Mouse (Mus musculus): ENCODE measurements around the gene Dcdc2a. TPM values are rescaled to one million over a fixed set of nuclear protein-coding genes. Genes with fewer than 3 reads are reported as not detected.

The Dcdc2a gene
- total RNA-seq (2021), result under 1 TPM in 1 of 2 experiments, not detected in 1; 0.14 TPM

DNA sequence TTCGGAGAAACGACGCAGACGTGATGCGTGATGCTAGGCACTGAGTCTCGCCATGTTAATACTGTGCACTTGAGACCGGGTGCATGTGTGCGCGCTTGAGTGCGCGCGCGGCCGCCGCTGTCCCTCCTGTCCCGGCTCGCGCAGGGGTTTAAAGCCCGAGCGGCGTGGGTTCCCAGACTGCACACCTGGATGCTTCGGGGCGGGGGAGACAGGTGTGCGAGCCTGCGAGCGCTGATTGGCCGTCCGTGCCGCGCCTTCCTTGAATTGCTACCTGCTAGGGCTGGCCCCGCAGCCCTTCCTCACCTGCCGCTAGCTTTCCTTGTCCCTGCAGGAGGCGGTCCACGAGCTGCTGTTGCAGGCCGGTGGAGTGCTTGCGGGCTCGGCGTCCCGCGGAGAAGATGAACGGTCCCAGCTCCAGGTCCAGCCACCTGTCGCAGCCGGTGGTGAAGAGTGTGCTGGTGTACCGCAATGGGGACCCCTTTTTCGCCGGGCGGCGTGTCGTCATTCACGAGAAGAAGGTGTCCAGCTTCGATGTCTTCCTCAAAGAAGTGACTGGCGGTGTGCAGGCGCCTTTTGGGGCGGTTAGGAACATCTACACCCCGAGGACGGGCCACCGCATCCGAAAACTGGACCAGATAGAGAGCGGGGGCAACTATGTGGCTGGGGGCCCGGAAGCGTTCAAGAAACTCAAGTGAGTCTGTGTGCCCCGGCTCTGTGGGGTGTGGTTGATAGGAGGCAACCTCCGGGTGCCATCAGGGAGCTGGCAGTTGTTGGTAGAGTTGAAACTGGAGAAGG is at the start of gene Dcdc2a:
Gene Dcdc2a (plus strand): TSS at position 132 of the 795 bp plus-strand sequence.
- peak; percentile 3 to 9 for DNase-seq
- intact Hi-C loops (cut with DNase I), result no loop called here

DNA sequence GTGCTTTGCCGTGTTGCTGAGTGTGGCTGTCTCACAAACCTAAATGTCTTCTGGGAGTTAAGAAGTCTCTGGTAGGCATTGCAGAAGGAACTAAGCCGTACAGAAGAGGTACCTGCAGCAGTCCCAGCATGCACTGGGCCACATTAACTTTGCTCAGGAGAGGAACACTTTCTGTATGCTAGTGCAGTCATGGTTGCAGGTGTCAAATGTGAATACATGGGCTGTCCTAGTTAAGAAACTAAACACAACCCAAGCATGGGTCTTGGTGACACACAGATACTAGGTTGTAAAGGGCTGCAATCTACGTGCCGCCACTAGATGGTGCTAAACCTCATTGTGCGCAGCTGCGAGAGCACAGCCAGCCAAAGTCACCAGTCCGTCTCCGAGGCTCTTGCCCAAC is 48.7 kb upstream of the Dcdc2a start:
- DNase-seq, result peak; percentile 47 to 62
- intact Hi-C loops (cut with DNase I), result no loop called here

DNA sequence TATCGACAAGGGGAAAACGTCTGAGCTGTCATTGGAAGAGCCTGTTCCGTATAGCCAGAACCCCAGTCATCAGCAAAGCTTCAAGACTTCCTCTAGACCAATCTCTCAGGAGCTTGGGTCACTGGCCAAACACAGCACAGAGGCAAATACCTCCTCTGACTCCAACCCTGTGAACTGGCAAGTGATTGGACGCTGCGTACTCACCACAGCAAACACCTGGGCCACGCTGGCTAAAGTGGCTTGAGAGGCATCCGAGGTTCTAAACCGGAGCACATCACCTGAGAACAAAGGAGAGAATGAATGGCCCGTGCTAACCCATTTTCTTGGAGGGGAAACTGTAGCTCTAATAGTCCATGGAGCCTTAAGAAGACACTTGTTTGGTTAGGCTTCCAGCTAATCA is 37.5 kb upstream of the Dcdc2a start:
- intact Hi-C loops (cut with DNase I), result no loop called here
- DNase-seq, result no peak

DNA sequence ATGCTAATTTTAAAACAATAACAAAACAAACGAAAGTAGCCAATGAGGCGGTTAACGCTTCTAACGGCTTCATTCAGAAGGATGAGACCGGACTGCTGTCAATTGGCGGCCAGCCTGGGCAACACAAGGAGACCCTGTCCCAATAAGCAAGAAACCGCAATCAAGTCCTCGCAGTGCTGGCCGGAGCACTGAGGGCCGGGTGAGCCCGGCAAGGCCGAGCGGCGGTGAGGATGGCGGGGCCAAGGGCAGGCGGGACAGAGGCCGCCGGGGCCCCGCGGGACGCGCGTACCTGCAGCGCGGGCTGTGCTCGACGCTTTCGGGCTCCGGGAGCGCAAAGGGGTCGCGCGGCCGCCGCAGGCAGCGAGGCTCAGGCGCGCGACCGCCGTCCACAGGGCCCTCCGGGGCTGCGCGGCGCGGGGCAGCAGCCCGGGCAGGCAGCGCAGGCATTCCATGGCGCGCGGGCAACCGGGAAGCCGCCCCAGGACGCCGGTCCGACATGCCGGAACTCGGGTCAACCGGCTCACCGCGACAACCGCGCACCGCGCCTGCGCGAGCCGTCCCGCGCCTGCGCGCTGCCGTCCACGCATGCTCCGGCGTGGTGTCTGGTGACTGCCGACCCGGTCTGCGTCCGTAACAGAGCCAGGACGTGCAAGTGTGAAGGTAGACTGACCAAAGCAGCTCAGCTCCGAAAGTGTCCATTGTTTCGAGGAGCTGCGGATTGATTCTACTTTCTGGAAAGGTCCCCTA is 35.8 kb upstream of the Dcdc2a start, which contains the start of gene Mrs2:
Gene Mrs2 (minus strand): TSS at position 587 of the 747 bp plus-strand sequence.
- peak; percentile 92 to 93 for DNase-seq
- intact Hi-C loops (cut with DNase I), result no loop called here

DNA sequence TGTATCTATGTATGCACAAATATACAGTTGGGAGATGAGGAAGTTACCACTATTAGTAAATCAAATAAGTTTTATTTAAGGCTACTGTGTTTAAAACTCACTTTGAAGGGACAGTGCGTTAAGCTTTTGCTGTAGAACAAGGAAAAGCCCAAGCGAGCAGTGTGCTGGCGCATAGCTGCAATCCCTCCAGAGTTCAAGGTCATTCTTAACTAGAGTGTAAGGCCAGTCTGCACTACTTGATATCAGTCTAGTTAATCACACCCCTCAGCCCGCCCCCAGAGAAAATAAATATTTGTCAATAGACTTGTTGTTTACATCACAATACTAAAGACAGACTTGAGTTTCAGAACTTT is 35.3 kb upstream of the Dcdc2a start:
- no peak for DNase-seq
- intact Hi-C loops (cut with DNase I), result no loop called here

DNA sequence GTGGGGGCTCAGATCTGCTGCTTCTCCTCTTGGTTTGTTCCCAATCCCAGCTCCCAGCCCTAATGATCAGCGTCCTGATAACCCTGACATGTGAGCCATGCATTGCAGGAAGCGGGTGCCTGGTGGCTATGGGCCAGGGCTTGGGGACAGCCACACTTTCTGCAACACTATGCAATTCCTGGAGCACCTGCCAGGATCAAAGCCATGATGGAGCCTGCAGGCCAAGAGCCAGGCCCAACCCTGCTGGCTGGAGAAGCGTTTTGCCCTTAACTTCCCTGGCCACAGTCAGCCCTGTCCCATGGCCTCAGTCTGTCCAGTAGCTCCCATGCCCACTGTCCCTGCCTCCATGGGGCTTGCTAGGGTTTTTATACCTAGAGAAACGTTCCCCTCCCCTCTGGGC is 33.4 kb upstream of the Dcdc2a start:
- no peak for DNase-seq
- intact Hi-C loops (cut with DNase I), result no loop called here

DNA sequence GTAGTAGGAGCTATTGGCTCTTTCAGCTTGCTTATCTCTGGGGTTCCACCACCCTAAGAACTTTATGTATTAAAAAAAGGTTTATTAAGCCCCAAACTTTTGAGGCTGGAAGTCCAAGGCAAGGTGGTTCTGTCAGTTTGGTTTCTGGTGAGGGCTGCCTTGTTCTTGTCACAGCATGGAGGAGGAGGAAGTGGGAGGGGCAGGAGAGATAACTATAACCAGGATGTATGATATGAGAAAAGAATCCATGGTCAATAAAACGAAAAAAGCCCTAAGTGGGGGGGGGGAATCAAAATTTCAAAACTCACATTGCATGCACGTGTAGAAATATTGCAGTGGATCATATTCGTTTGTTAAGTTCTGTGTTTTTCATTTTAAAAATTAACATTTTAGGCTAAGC is 32.7 kb upstream of the Dcdc2a start:
- intact Hi-C loops (cut with DNase I), result no loop called here
- DNase-seq, result no peak

DNA sequence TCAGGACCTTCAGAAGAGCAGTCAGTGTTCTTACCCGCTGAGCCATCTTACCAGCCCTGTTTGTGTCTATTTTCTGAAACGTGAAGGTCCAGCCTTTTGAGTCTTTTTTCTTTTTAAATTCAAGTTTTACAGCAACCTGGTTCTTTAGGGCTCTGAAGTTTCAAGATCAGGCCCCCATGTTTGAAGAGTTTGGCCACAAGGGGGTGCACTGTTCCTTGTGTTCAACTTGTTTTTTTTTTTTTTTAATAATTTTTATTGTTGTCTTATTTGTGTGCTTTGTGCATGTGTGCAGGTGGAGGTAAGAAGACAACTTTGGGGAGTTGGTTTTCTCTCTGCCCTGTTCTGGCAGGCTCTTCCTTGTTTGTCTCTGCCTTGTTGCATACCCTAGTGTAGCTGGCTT is 31.1 kb upstream of the Dcdc2a start:
- peak in 1 of 2 experiments; percentile 64 for DNase-seq
- intact Hi-C loops (cut with DNase I), result loop anchor here (1.0 kb wide), 1 partner anchor 92 kb away; no protein-coding TSS in a partner anchor

DNA sequence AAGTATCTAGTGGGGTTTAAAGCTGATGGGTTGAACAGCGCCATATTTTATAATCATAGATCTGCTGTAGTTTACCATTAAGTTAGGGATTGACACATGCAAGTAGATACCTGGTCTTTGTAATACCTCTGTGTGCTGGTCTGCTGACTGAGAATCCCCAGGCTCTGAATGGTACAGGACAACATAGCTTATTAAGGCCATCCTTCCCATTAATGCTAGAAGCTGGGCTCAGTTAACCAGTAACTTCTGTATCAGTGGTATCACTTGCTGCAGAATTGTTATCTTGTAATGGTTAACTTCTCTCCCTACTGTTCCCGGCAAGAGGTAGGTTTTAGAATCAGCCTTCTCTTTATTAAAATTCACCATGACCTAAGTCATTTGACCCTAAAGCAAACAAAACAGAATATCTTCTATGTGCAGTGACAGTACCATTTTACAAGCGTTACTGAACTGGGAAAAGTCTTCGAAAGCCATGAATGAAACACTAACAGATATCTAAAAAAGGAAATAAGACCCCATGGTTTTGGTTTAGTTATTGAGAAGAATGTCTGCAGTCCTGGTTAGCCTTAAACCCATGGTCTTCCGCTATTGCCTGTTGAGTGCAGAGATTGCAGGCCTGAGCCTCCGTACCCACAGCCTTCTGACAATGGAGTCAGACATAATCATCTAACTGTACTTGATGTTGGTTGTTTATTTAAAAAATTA is 29.2 kb upstream of the Dcdc2a start:
- intact Hi-C loops (cut with DNase I), result no loop called here
- DNase-seq, result no peak

DNA sequence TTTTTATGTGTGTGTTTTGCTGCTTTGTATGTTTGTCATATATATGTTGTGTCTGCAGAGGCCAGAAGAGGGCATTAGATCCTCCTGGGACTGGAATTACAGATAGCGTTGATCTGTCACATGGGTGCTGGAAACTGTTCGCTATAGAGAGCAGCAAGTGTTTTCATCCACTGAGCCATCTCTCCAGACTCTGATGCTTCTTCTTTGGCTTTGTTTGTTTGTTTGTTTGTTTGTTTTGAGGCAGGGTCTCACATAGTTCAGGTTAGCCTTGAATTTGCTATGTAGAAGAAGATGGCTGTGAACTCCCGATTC is 28.7 kb upstream of the Dcdc2a start:
- no peak for DNase-seq
- intact Hi-C loops (cut with DNase I), result no loop called here

DNA sequence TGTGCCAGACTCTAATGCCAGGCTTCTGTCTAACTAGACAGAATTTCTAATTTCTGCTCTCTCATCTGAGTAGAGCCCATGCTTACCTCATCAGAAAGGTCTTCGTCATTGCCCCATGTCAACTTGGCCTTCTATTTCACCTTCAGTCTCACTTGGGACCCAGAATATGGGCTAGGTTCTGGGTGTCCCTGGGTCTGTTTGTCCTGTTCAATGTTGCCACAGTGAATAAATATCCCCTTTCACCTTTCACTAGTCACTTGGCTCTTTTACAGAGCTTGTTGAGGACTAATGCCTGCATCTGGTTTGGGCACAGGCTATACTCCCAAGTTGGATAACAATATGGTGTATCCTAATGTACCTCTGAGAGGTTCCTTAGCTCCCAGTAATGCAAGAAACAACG is 16.3 kb upstream of the Dcdc2a start:
- intact Hi-C loops (cut with DNase I), result no loop called here
- no peak for DNase-seq

DNA sequence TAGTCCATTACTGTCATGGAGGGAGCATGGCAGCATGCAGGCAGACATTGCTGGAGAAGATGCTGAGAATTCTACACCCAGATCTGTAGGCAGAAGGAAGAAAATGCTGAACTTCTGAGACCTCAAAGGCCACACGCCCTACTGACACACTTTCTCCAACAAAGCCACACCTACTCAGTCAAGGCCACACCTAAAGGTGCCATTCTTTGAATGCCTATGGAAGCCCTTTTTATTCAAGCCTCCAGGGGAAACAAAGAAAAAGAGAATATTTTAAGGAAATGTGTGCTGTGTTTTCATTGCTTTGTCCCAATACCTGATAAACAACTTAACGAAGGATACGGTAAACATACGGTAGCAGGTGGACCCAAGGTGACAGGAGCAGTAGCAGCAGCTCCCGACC is 3.1 kb upstream of the Dcdc2a start:
- intact Hi-C loops (cut with DNase I), result no loop called here

DNA sequence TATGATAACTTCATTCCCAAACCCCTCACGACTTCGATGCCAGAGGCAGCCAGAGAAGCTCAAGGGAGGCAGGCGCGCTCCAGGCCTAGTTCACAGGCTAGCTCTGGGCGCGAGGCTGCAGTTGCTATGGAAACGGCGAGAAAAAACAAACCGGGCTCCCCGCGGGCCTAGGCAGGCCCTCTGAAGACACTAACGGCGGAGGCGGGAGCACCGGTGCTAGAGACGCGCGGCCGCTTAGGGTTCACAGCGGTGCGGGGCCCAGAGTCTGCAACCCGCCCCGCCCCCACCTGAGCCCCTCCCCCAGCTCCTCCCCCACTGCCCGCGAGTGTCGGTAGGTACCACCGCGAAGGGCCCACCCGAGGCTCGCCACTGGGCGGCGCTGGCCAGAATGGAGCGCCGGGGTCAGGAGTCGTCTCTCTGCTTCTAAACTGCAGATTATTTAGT is 671 bp upstream of the Dcdc2a start:
- peak; percentile 43 to 53 for DNase-seq
- intact Hi-C loops (cut with DNase I), result no loop called here

More for the DNA sequence above, 3.1 kb upstream of the Dcdc2a start:
- DNase-seq, result no peak

DNA sequence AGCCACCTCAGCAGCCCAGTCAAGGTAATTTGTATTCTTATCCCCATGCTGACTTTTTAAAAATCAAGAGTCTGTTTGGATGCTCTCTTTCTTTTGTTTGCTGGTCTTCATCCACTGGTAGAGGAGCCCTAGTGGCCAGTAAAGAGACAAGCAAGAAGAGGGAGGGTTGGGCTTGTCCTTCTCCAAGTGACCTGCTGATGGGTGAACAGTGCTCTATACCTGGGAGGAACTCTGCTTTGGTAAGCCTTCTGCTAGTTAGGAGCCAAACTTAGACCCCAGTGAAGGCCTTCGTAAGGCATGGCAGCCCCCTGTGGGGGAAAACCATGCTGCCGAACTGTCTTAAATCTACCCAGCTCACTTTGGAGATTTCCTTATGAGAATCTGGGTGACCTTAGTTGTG is 10.9 kb downstream of the Dcdc2a start:
- no peak for DNase-seq
- intact Hi-C loops (cut with DNase I), result no loop called here

DNA sequence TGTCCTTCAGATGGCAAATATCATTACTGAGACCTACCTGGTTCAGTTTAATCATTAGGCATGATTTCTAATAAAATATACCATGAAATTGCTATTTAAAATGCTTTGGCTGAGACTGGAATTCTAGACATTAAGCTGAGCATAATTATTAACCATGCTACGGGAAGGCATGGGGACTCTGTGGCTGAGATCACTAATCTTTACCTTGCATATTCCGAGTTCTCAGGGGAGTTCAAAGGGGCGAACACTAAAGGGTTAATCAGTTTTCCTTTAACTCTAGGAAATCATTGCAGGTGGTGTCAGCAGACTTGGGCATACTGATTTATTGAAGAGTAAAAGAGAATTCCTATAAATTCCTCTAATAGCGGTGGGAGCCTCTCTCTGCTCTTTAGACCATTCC is 11.4 kb downstream of the Dcdc2a start:
- intact Hi-C loops (cut with DNase I), result no loop called here
- no peak for DNase-seq

DNA sequence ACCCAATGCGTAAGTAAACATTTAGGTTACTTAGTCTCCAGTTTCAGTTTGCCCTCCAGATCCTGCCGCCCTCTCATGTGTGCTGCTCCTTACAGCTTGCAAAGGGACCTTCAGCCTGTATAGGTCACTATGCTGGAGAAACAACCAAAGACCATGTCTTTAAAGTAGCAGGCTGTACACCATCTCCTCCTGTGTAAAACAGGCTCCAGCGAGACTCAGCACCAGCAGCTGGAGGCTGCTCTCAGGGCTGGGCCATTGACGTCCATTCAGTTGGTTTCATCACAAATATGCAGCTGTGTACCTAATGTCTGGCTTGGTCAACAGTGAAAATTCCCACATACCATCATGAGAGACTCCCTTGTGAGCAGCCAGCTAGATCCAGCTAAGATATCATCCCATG is 14.0 kb downstream of the Dcdc2a start:
- intact Hi-C loops (cut with DNase I), result no loop called here
- no peak for DNase-seq

DNA sequence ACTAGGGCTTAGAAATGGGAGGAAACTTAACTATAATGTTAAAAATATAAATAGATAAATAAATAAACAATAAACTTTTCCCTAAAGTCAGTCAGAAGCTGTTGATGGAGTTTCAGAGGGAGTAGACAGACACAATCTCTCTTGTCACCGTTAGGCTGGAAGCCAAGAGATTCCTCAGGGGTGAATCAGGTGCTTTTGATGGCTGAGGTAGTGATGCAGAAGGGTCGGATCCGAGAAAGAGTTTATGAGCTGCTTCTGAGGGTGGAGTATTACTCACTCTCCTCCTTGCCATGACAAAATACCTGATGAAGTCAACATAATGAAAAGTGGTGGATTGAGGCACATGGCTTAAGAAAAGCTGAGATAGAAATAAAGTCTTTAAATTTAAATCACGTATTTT is 15.0 kb downstream of the Dcdc2a start:
- intact Hi-C loops (cut with DNase I), result no loop called here
- DNase-seq, result no peak

DNA sequence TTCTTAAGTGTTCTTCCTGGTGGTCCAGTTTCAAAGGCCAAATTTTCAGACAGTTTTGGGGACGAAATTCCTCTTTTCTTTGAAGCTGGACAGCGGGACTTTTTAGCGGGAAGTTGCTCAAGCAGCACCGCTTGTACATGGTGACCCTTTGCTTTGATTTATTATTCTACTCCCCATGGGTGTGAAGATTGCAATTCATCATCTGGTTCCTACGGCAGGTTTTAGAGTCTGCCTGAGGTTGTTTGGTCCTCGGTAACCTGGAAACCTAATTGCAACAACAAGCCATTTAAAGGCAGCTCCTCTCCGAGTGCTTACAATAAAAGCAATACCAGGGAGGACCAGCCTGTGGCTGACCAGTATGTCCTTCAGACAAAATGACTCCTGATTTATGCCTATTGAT is 21.5 kb downstream of the Dcdc2a start:
- DNase-seq, result no peak
- intact Hi-C loops (cut with DNase I), result no loop called here

DNA sequence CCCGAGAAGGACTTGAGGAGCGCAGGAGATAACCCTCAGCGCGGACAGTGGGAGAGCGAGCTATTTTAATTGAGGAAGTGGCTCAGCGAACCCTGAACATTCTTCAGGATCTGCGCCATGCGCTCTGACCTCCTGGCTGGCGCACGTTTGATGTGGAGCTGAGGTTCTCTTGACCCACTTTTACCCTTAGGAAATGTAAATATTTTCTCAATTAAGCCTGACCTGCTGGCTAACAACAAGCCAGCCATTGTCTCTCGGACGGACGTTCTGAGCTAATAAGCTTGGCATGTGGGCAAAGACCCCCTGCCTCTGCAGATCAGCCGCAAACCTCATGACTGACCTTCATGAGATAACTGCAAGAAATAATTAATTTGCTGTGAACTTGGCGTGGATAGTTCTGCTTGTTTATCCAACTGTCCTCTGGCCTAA is 27.4 kb downstream of the Dcdc2a start:
- intact Hi-C loops (cut with DNase I), result no loop called here
- peak; percentile 4 to 8 for DNase-seq

DNA sequence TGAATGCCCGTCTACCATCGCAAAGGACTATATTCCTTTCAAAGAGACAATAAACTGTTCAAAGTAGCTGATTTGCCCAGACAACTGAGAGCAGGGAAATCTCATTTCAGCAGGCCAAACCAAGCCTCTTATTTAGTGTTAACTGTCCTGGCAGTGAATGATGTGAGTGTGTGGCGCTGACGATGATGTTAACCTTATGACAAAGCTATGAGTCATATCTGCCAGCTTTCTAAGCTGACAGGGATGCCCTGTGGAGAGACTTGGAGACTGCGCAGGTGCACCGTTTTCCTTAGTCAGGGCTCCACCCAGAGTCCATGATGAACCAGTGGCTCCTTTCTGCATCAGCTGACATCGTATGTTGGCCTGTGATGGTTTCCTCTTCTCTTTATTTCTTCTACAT is 29.3 kb downstream of the Dcdc2a start:
- no peak for DNase-seq
- intact Hi-C loops (cut with DNase I), result no loop called here

DNA sequence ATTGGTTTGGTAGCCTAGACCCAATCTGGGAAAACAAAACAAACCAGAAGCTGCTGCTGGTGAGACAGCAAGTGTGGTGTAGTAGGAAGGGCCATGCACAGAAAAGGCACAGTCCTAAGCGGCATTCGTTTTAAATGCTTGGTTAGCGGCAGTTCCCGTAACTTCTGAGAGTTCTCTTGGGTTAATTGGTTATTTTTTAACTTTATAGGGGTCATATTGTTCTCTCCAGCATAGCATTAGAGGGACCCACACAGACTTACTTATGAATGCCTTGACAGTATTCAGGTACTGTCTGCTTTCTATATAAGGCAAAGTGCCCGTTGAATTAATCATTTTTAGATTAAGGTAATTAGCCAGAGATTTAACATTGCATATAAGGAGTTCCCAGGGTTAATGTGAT is 35.5 kb downstream of the Dcdc2a start:
- intact Hi-C loops (cut with DNase I), result no loop called here
- no peak for DNase-seq

DNA sequence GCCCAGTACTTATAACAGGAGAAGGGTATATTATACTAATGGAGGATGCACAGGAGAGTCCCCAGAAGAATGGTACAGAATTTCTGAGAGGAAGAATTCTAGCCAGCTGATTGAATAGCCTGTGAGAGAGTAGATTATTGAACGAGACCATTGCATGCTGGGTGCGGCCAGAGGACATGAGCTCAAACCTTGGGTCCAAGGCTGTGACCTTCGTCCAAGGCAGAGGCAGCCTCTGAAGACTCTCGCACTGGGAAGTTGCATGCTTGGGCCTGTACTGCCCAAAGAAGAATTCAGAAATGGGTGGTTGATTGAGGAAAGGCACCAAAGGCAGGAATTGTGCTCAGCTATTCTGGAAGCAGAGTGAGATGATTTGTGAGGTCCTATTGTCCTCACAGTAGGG is 38.0 kb downstream of the Dcdc2a start:
- no peak for DNase-seq
- intact Hi-C loops (cut with DNase I), result no loop called here
